8 mouse cellular contexts compared by ENCODE assay signal in the genomic region with DNA sequence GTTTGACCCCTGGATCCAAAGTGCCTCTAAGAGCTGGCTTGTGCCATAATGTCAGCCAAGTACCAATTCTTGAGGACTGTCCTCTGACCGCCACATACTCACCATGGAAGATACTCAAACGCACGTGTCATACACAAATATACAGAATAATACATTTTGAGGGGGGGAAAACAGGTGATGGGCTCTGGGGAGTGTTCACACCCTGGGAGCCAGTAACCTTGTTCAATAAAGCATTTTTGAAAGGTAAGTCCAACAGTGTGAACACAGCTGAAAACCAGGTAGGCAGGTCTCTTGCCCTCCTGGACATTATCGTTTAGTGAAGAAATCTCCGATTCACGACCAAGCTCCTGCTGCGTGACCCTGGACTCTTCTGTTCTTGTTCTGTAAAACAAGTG. TPM values are rescaled to one million over a fixed set of nuclear protein-coding genes. Genes with fewer than 3 reads are reported as not detected.
A peak's percentile ranks its signal among the peaks of the same experiment; 100 is the strongest.
DNase-seq lines count a peak whose midpoint lies in the region; ATAC-seq and TF ChIP-seq lines count a peak whose summit lies in the region.

No protein-coding gene starts in this region.

- no peak overlapping the region for H3K27ac ChIP-seq in lung, embryonic 14.5 days (ENCODE audit: low read depth)
- H3K27ac ChIP-seq in forebrain, embryonic 13.5 days = no peak overlapping the region
- H3K27ac ChIP-seq in limb, embryonic 14.5 days (replicated peaks; ENCODE audit: low read depth, low read length) = no peak overlapping the region
- H3K27ac ChIP-seq in neural tube, embryonic 15.5 days (replicated peaks) = no peak overlapping the region
- no peak overlapping the region for H3K27ac ChIP-seq in left cerebral cortex, adult 2 months

- H3K27me3 ChIP-seq in lung, embryonic 14.5 days (ENCODE audit: insufficient read depth, low read length) = no peaks in the 10 kb centered on the region
- H3K27me3 ChIP-seq in forebrain, embryonic 13.5 days = no peaks in the 10 kb centered on the region
- no peaks in the 10 kb centered on the region for H3K27me3 ChIP-seq in limb, embryonic 14.5 days (ENCODE audit: control insufficient read depth, insufficient read depth, low read length)
- H3K27me3 ChIP-seq in neural tube, embryonic 15.5 days (replicated peaks) = no peaks in the 10 kb centered on the region

- H3K9me3 ChIP-seq in lung, embryonic 14.5 days (ENCODE audit: low read depth, low read length) = no peaks in the 10 kb centered on the region
- H3K9me3 ChIP-seq in forebrain, embryonic 13.5 days (replicated peaks) = no peaks in the 10 kb centered on the region
- no peaks in the 10 kb centered on the region for H3K9me3 ChIP-seq in limb, embryonic 14.5 days (ENCODE audit: control insufficient read depth, low read length)
- H3K9me3 ChIP-seq in neural tube, embryonic 15.5 days (replicated peaks) = no peaks in the 10 kb centered on the region

- H3K4me3 ChIP-seq in lung, embryonic 14.5 days (ENCODE audit: low read depth, low read length) = no peak overlapping the region; the same call in 1 of the 2 replicates
- H3K4me3 ChIP-seq in forebrain, embryonic 13.5 days = peak overlapping the region; percentile 96; the same call in 1 of the 2 replicates
- H3K4me3 ChIP-seq in limb, embryonic 14.5 days (replicated peaks; ENCODE audit: low read length) = peak overlapping the region; percentile 87
- peak overlapping the region; percentile 98; the same call in 1 of the 2 replicates for H3K4me3 ChIP-seq in neural tube, embryonic 15.5 days (replicated peaks)
- no peak overlapping the region; the same call in 1 of the 2 replicates for H3K4me3 ChIP-seq in left cerebral cortex, adult 2 months

- 0 out of 2 replicates have a peak, but pooled peaks cover 3% of the 10 kb centered on the region for H3K4me1 ChIP-seq in lung, embryonic 14.5 days (ENCODE audit: insufficient read depth)
- peaks cover 16% of the 10 kb centered on the region for H3K4me1 ChIP-seq in forebrain, embryonic 13.5 days
- peaks cover 9% of the 10 kb centered on the region for H3K4me1 ChIP-seq in limb, embryonic 14.5 days (ENCODE audit: control insufficient read depth, insufficient read depth, low read length)
- H3K4me1 ChIP-seq in neural tube, embryonic 15.5 days = peaks cover 18% of the 10 kb centered on the region

- peak; percentile 39; the same call in 1 of the 2 replicates for ATAC-seq in lung, embryonic 14.5 days (ENCODE audit: insufficient read depth)
- ATAC-seq in forebrain, embryonic 13.5 days = no peak
- ATAC-seq in limb, embryonic 14.5 days (ENCODE audit: low FRiP score, low read depth) = no peak
- ATAC-seq in neural tube, embryonic 15.5 days (ENCODE audit: low FRiP score) = peak; percentile 53

- 0 out of 2 replicates have a peak overlapping the region, but pooled peaks have one; percentile 5 for H3K4me2 ChIP-seq in lung, embryonic 14.5 days
- H3K4me2 ChIP-seq in forebrain, embryonic 13.5 days = peak overlapping the region; percentile 75; the same call in 1 of the 2 replicates
- H3K4me2 ChIP-seq in limb, embryonic 14.5 days (replicated peaks; ENCODE audit: low read depth, low read length, severe bottlenecking) = no peak overlapping the region; the same call in 1 of the 2 replicates
- H3K4me2 ChIP-seq in neural tube, embryonic 15.5 days = peak overlapping the region; percentile 63

- TF ChIP-seq POLR2A in limb, embryonic 14.5 days (IDR thresholded peaks at IDR 0.05; ENCODE audit: borderline replicate concordance, extremely low read depth, insufficient read depth, insufficient read length) = no peak

- H3K9ac ChIP-seq in lung, embryonic 14.5 days = no peak overlapping the region
- peak overlapping the region; percentile 90; the same call in 1 of the 2 replicates for H3K9ac ChIP-seq in forebrain, embryonic 13.5 days
- H3K9ac ChIP-seq in limb, embryonic 14.5 days (ENCODE audit: low read depth, low read length, severe bottlenecking) = no peak overlapping the region; the same call in 1 of the 2 replicates
- no peak overlapping the region for H3K9ac ChIP-seq in neural tube, embryonic 15.5 days (replicated peaks)

- WGBS in lung, embryonic 14.5 days = 35% methylated on average over 7 of the region's 7 CpGs
- WGBS in forebrain, embryonic 13.5 days = 37% methylated on average over 7 of the region's 7 CpGs
- WGBS in limb, embryonic 14.5 days = 40% methylated on average over 7 of the region's 7 CpGs
- WGBS in neural tube, embryonic 15.5 days = 42% methylated on average over 7 of the region's 7 CpGs

- H3K36me3 ChIP-seq in lung, embryonic 14.5 days (ENCODE audit: insufficient read depth) = peaks cover 3% of the 10 kb centered on the region; the same call in 1 of the 2 replicates
- H3K36me3 ChIP-seq in forebrain, embryonic 13.5 days (ENCODE audit: poor library complexity, severe bottlenecking) = 0 out of 2 replicates have a peak, but pooled peaks cover 5% of the 10 kb centered on the region
- peaks cover 8% of the 10 kb centered on the region; the same call in 1 of the 2 replicates for H3K36me3 ChIP-seq in limb, embryonic 14.5 days (ENCODE audit: control insufficient read depth, insufficient read depth, low read length)
- H3K36me3 ChIP-seq in neural tube, embryonic 15.5 days = no peaks in the 10 kb centered on the region; the same call in 1 of the 2 replicates

- TF ChIP-seq CTCF in lung, embryonic 14.5 days (IDR thresholded peaks at IDR 0.05; ENCODE audit: low read depth) = no peak
- TF ChIP-seq CTCF in left cerebral cortex, adult 2 months (IDR thresholded peaks at IDR 0.05) = no peak

- no peak for DNase-seq in lung, embryonic 14.5 days
- DNase-seq in lung, adult 18-20 months = no peak
- DNase-seq in limb, embryonic 14.5 days (ENCODE audit: low spot score) = no peak
- DNase-seq in left cerebral cortex, adult 2 months (ENCODE audit: extremely low spot score in 1 of 2, low spot score in 2 of 2) = no peak
- no peak for DNase-seq in MN1 (ENCODE audit: low spot score)
- DNase-seq in ovary, adult 18-20 months (ENCODE audit: low spot score) = no peak

- intact Hi-C loops in left cerebral cortex, adult 2 months (cut with DNase I) = loop anchor here (2.0 to 5.0 kb wide), 2 partner anchors 26 to 166 kb away; partner anchors contain the start of gene Rnf135

RNA-seq across cellular contexts. Expression of gene Rhot1, which starts 0.4 kb away (rescaled TPM):
- 59.6 and 63.3 TPM in 2 replicates for polyA plus RNA-seq in lung, embryonic 14.5 days (2014; fragmentation: Nextera tagmentation; extraction: Ambion mirVana)
- 60.5 and 61.9 TPM in 2 replicates for polyA plus RNA-seq in forebrain, embryonic 13.5 days (2015; fragmentation: Nextera tagmentation; extraction: Ambion mirVana)
- polyA plus RNA-seq in limb, embryonic 14.5 days (2012; rRNA removed) = 40.3 and 41.5 TPM in 2 replicates
- 55.8 and 61.3 TPM in 2 replicates for polyA plus RNA-seq in limb, embryonic 14.5 days (2014; fragmentation: Nextera tagmentation; extraction: Ambion mirVana)
- 70.2 and 72.9 TPM in 2 replicates for polyA plus RNA-seq in neural tube, embryonic 15.5 days (2015; fragmentation: Nextera tagmentation; extraction: Ambion mirVana)
- 10 to 100 TPM; 70.0 to 70.1 TPM for total RNA-seq in left cerebral cortex, adult 2 months (2021)

RNA-seq across cellular contexts. Expression of gene Rnf135, which starts 24.8 kb away (rescaled TPM):
- 5.5 and 6.6 TPM in 2 replicates for polyA plus RNA-seq in lung, embryonic 14.5 days (2014; fragmentation: Nextera tagmentation; extraction: Ambion mirVana)
- 2.6 and 3.0 TPM in 2 replicates for polyA plus RNA-seq in forebrain, embryonic 13.5 days (2015; fragmentation: Nextera tagmentation; extraction: Ambion mirVana)
- polyA plus RNA-seq in limb, embryonic 14.5 days (2012; rRNA removed) = 6.0 and 7.2 TPM in 2 replicates
- 6.0 and 7.2 TPM in 2 replicates for polyA plus RNA-seq in limb, embryonic 14.5 days (2014; fragmentation: Nextera tagmentation; extraction: Ambion mirVana)
- 2.9 and 6.2 TPM in 2 replicates for polyA plus RNA-seq in neural tube, embryonic 15.5 days (2015; fragmentation: Nextera tagmentation; extraction: Ambion mirVana)
- 1 to 10 TPM; 3.5 to 3.7 TPM for total RNA-seq in left cerebral cortex, adult 2 months (2021)

RNA-seq across cellular contexts. Expression of gene Adap2, which starts 54.6 kb away (rescaled TPM):
- 1.1 and 1.6 TPM in 2 replicates for polyA plus RNA-seq in lung, embryonic 14.5 days (2014; fragmentation: Nextera tagmentation; extraction: Ambion mirVana)
- 1.8 and 2.2 TPM in 2 replicates for polyA plus RNA-seq in forebrain, embryonic 13.5 days (2015; fragmentation: Nextera tagmentation; extraction: Ambion mirVana)
- polyA plus RNA-seq in limb, embryonic 14.5 days (2012; rRNA removed) = 1.2 and 2.8 TPM in 2 replicates
- 1.5 and 2.4 TPM in 2 replicates for polyA plus RNA-seq in limb, embryonic 14.5 days (2014; fragmentation: Nextera tagmentation; extraction: Ambion mirVana)
- 3.4 and 4.1 TPM in 2 replicates for polyA plus RNA-seq in neural tube, embryonic 15.5 days (2015; fragmentation: Nextera tagmentation; extraction: Ambion mirVana)
- 1 to 10 TPM; 6.2 to 9.0 TPM for total RNA-seq in left cerebral cortex, adult 2 months (2021)

Comparison
In these comparisons a context has a peak if more than half of its experiments do, and no peak if none do; other contexts are left out.
1. ATAC-seq: peak in lung, embryonic 14.5 days (single experiment) and neural tube, embryonic 15.5 days (single experiment); none in forebrain, embryonic 13.5 days (single experiment) and limb, embryonic 14.5 days (single experiment).
2. H3K4me3 ChIP-seq: peak in forebrain, embryonic 13.5 days (single experiment), limb, embryonic 14.5 days (single experiment) and neural tube, embryonic 15.5 days (single experiment); none in lung, embryonic 14.5 days (single experiment) and left cerebral cortex, adult 2 months (single experiment).